Mouse (Mus musculus) MEL (cell line): ENCODE measurements around the gene B430306N03Rik. TPM values are rescaled to one million over a fixed set of nuclear protein-coding genes. Genes with fewer than 3 reads are reported as not detected.

ENCODE experiments used
- DNase-seq: peaks from one replicate; pipeline ENCODE4 v3.0.0; 2011; ENCODE audit warnings: low read depth, low spot score
- H3K27ac ChIP-seq: 2 replicates; pipeline ENCODE4 v1.5.1; 2012; ENCODE audit warnings: low read depth, mild to moderate bottlenecking, control low read depth, low read length, moderate library complexity; ENCODE audit not compliant: control insufficient read depth
- H3K27me3 ChIP-seq, 2 experiments: fragments of 150-350 bp in 1 of 2; sonication (generic) in 1 of 2; 2 replicates each; pipeline ENCODE4 v1.6.1; 2012; ENCODE audit warnings: low read length in 2 of 2, mild to moderate bottlenecking in 2 of 2, improper control_type of control experiment in 1 of 2, moderate library complexity in 1 of 2; ENCODE audit not compliant: insufficient read depth in 2 of 2, control insufficient read depth in 1 of 2
- H3K36me3 ChIP-seq, 2 experiments: 2 replicates each; pipeline ENCODE4 v1.6.1; 2012 to 2014; ENCODE audit warnings: low read length in 2 of 2, improper control_type of control experiment in 1 of 2, inconsistent platforms in 1 of 2, mild to moderate bottlenecking in 1 of 2; ENCODE audit not compliant: insufficient read depth in 2 of 2, control insufficient read depth in 1 of 2
- H3K4me1 ChIP-seq, 2 experiments: fragments of 150-350 bp in 1 of 2; sonication (generic) in 1 of 2; 2 replicates each; pipeline ENCODE4 v1.6.1; 2012; ENCODE audit warnings: low read length in 2 of 2, improper control_type of control experiment in 1 of 2, mild to moderate bottlenecking in 1 of 2; ENCODE audit not compliant: insufficient read depth in 2 of 2, control insufficient read depth in 1 of 2
- H3K4me3 ChIP-seq, 2 experiments: fragments of 150-350 bp in 1 of 2; sonication (generic) in 1 of 2; 2 replicates each; pipeline ENCODE4 v1.5.1; 2012; ENCODE audit warnings: low read depth in 2 of 2, low read length in 2 of 2, mild to moderate bottlenecking in 2 of 2, moderate library complexity in 2 of 2, control low read depth in 1 of 2, improper control_type of control experiment in 1 of 2; ENCODE audit not compliant: control insufficient read depth in 1 of 2, insufficient read depth in 1 of 2
- H3K79me2 ChIP-seq: 2 replicates; pipeline ENCODE4 v1.6.1; 2012; ENCODE audit warnings: mild to moderate bottlenecking, low read length, moderate library complexity; ENCODE audit not compliant: control insufficient read depth, poor library complexity, insufficient read depth
- H3K9ac ChIP-seq: 2 replicates; pipeline ENCODE4 v1.6.1; 2012; ENCODE audit warnings: low read depth, mild to moderate bottlenecking, control low read depth, low read length, moderate library complexity; ENCODE audit not compliant: control insufficient read depth, poor library complexity, severe bottlenecking
- H3K9me3 ChIP-seq: fragments of 150-350 bp; sonication (generic); replicated peaks from 2 replicates; pipeline ENCODE4 v1.6.1; 2012; ENCODE audit warnings: mild to moderate bottlenecking, low read length, improper control_type of control experiment, moderate library complexity; ENCODE audit not compliant: insufficient read depth
- CHD2 ChIP-seq: IDR thresholded peaks from 2 replicates; pipeline ENCODE4 v1.6.1; 2011; ENCODE audit warnings: low read length, improper control_type of control experiment
- CTCF ChIP-seq, 3 experiments: IDR thresholded peaks in 2 of 3; conservative IDR thresholded peaks in 1 of 3; 2 replicates each; pipeline ENCODE4 v1.5.1; 2011 to 2012; ENCODE audit warnings: low read length in 3 of 3, low read depth in 2 of 3, mild to moderate bottlenecking in 2 of 3, improper control_type of control experiment in 1 of 3, inconsistent platforms in 1 of 3, mixed read lengths in 1 of 3, moderate library complexity in 1 of 3; ENCODE audit not compliant: control insufficient read depth in 1 of 3, insufficient read depth in 1 of 3, poor library complexity in 1 of 3, severe bottlenecking in 1 of 3
- EP300 ChIP-seq, 2 experiments: IDR thresholded peaks; 2 replicates each; pipeline ENCODE4 v1.6.1; 2011; ENCODE audit warnings: improper control_type of control experiment in 2 of 2, low read length in 2 of 2, low read depth in 1 of 2, mild to moderate bottlenecking in 1 of 2
- GABPA ChIP-seq: IDR thresholded peaks from 2 replicates; pipeline ENCODE4 v1.6.1; 2012; ENCODE audit warnings: low read depth, mild to moderate bottlenecking, inconsistent platforms, low read length, improper control_type of control experiment, moderate library complexity
- HCFC1 ChIP-seq: IDR thresholded peaks from 2 replicates; pipeline ENCODE4 v1.6.1; 2012; ENCODE audit warnings: low read depth, mild to moderate bottlenecking, inconsistent platforms, low read length, improper control_type of control experiment, moderate library complexity
- JUND ChIP-seq: IDR thresholded peaks from 2 replicates; pipeline ENCODE4 v1.6.1; 2011; ENCODE audit warnings: low read depth, mild to moderate bottlenecking, improper control_type of control experiment, low read length
- MAX ChIP-seq: IDR thresholded peaks from 2 replicates; pipeline ENCODE4 v1.6.1; 2011; ENCODE audit warnings: low read length, improper control_type of control experiment
- MAZ ChIP-seq: IDR thresholded peaks from 2 replicates; pipeline ENCODE4 v1.6.1; 2012; ENCODE audit warnings: low read depth, mild to moderate bottlenecking, inconsistent platforms, low read length, improper control_type of control experiment
- MEF2A ChIP-seq: IDR thresholded peaks from 2 replicates; pipeline ENCODE4 v1.6.1; 2014; ENCODE audit warnings: low read depth, mild to moderate bottlenecking, inconsistent platforms, low read length, improper control_type of control experiment; ENCODE audit not compliant: poor library complexity, insufficient replicate concordance, severe bottlenecking; ENCODE audit errors: extremely low read depth
- MXI1 ChIP-seq: IDR thresholded peaks from 2 replicates; pipeline ENCODE4 v1.6.1; 2011; ENCODE audit warnings: mild to moderate bottlenecking, low read depth, low read length, improper control_type of control experiment
- MYC ChIP-seq: IDR thresholded peaks from 2 replicates; pipeline ENCODE4 v1.6.1; 2011; ENCODE audit warnings: low read depth, mild to moderate bottlenecking, low read length, improper control_type of control experiment, moderate library complexity
- POLR2AphosphoS5 ChIP-seq: IDR thresholded peaks from 2 replicates; pipeline ENCODE4 v1.6.1; 2012; ENCODE audit warnings: low read depth, borderline replicate concordance, mild to moderate bottlenecking, inconsistent platforms, low read length, moderate library complexity, mixed read lengths
- RAD21 ChIP-seq: IDR thresholded peaks from 2 replicates; pipeline ENCODE4 v1.6.1; 2011; ENCODE audit warnings: mild to moderate bottlenecking, low read depth, low read length, improper control_type of control experiment
- SIN3A ChIP-seq: IDR thresholded peaks from 2 replicates; pipeline ENCODE4 v1.6.1; 2012; ENCODE audit warnings: low read length, improper control_type of control experiment, inconsistent platforms
- SMC3 ChIP-seq: IDR thresholded peaks from 2 replicates; pipeline ENCODE4 v1.6.1; 2011; ENCODE audit warnings: low read depth, low read length, improper control_type of control experiment
- TBP ChIP-seq: IDR thresholded peaks from 2 replicates; pipeline ENCODE4 v1.8.0; 2011; ENCODE audit warnings: low read depth, low read length, improper control_type of control experiment
- USF1 ChIP-seq: IDR thresholded peaks from 2 replicates; pipeline ENCODE4 v1.6.1; 2014; ENCODE audit warnings: low read depth, mild to moderate bottlenecking, inconsistent platforms, low read length, improper control_type of control experiment, moderate library complexity
- USF2 ChIP-seq, 2 experiments: IDR thresholded peaks; 2 replicates each; pipeline ENCODE4 v1.6.1; 2011 to 2012; ENCODE audit warnings: improper control_type of control experiment in 2 of 2, low read length in 2 of 2, borderline replicate concordance in 1 of 2, inconsistent platforms in 1 of 2, low read depth in 1 of 2, mild to moderate bottlenecking in 1 of 2; ENCODE audit not compliant: insufficient read depth in 1 of 2
- ZC3H11A ChIP-seq: IDR thresholded peaks from 2 replicates; pipeline ENCODE4 v1.6.1; 2012; ENCODE audit warnings: low read depth, mild to moderate bottlenecking, inconsistent platforms, low read length, improper control_type of control experiment
- ZKSCAN1 ChIP-seq: IDR thresholded peaks from 2 replicates; pipeline ENCODE4 v1.6.1; 2012; ENCODE audit warnings: low read depth, mild to moderate bottlenecking, inconsistent platforms, low read length, improper control_type of control experiment, moderate library complexity
- ZNF384 ChIP-seq: IDR thresholded peaks from 2 replicates; pipeline ENCODE4 v1.6.1; 2012; ENCODE audit warnings: low read depth, mild to moderate bottlenecking, inconsistent platforms, low read length, improper control_type of control experiment
- polyA plus RNA-seq, 2 experiments: library from polyadenylated mRNA; stranded (reverse) in 1 of 2; unstranded in 1 of 2; fragments of >175 nt in 1 of 2; fragments of >200 nt in 1 of 2; gene quantifications; 2 replicates each; pipeline versions ENCODE4 v1.2.1 to v1.2.4; 2012; ENCODE audit warnings: low replicate concordance in 2 of 2, low read depth in 1 of 2; ENCODE audit not compliant: insufficient read length in 2 of 2, insufficient read depth in 1 of 2, missing spikeins in 1 of 2
- total RNA-seq: library from RNA; depleted of rRNA; stranded (reverse); fragments of 300-350 nt; gene quantifications from 2 replicates; pipeline ENCODE4 v1.2.3, GENCODE M21; 2012

Gene B430306N03Rik
- total and polyA plus RNA-seq, 3 experiments = 0.19 to 0.68 TPM; not detected in 1

- peaks cover 16 to 49% of the 10 kb centered on the region in 2 experiments for H3K4me1 ChIP-seq
- TF ChIP-seq EP300 (IDR thresholded peaks at IDR 0.05; ENCODE audit: low read depth in 1 of 2, low read length in 2 of 2) (peak in 1 of 2 experiments; percentile 25; a peak in 1 of 4 replicates), CHD2 (no peak), ZC3H11A (no peak), HCFC1 (no peak), MAZ (no peak)
- H3K27ac ChIP-seq = no peak overlapping the region
- H3K27me3 ChIP-seq = no peaks in the 10 kb centered on the region
- H3K9me3 ChIP-seq = no peaks in the 10 kb centered on the region
- no peaks in the 10 kb centered on the region for H3K79me2 ChIP-seq
- H3K4me3 ChIP-seq = no peak overlapping the region
- H3K36me3 ChIP-seq = peaks cover 0 to 55% of the 10 kb centered on the region in 2 experiments; a peak in 2 of 4 replicates
- H3K9ac ChIP-seq = no peak overlapping the region
- peak; percentile 68 for DNase-seq
These were observed 41.8 kb upstream of the B430306N03Rik start for GRCm38 (mm10) chr17:48274098-48274497.

GRCm38 (mm10) chr17:48274885-48275284, 41.1 kb upstream of the B430306N03Rik start:
- DNase-seq = peak; percentile 91
- H3K27ac ChIP-seq = no peak overlapping the region
- no peaks in the 10 kb centered on the region for H3K9me3 ChIP-seq
- no peak overlapping the region for H3K4me3 ChIP-seq
- peaks cover 21 to 48% of the 10 kb centered on the region in 2 experiments for H3K4me1 ChIP-seq
- TF ChIP-seq USF2 (IDR thresholded peaks at IDR 0.05; ENCODE audit: borderline replicate concordance in 1 of 2, insufficient read depth in 1 of 2, low read depth in 1 of 2, low read length in 2 of 2) = no peak
- peak; percentile 84 to 93 (median 90) for TF ChIP-seq CTCF (IDR thresholded peaks at IDR 0.05 in 2 of 3, conservative IDR thresholded peaks at IDR 0.05 in 1 of 3; ENCODE audit: control insufficient read depth in 1 of 3, insufficient read depth in 1 of 3, low read depth in 2 of 3, low read length in 3 of 3, poor library complexity in 1 of 3, severe bottlenecking in 1 of 3)
- peak; percentile 94 for TF ChIP-seq RAD21
- TF ChIP-seq MYC = 0 out of 2 replicates have a peak, but pooled peaks have one; percentile 44
- 0 out of 2 replicates have a peak, but pooled peaks have one; percentile 19 for TF ChIP-seq TBP
- no peak for TF ChIP-seq POLR2AphosphoS5
- peak; percentile 57 for TF ChIP-seq SIN3A
- no peak for TF ChIP-seq MAX
- no peak for TF ChIP-seq ZKSCAN1
- TF ChIP-seq ZNF384 = peak; percentile 50; the same call in 1 of the 2 replicates
- TF ChIP-seq MXI1 = no peak
- no peak for TF ChIP-seq JUND
- TF ChIP-seq GABPA = no peak
- peak; percentile 94 for TF ChIP-seq ZC3H11A
- no peak for TF ChIP-seq MEF2A
- no peak for TF ChIP-seq CHD2
- TF ChIP-seq EP300 (IDR thresholded peaks at IDR 0.05; ENCODE audit: low read depth in 1 of 2, low read length in 2 of 2) = 0 out of 4 replicates have a peak, but pooled peaks of 1 of the 2 experiments have one; percentile 21
- no peak for TF ChIP-seq USF1
- TF ChIP-seq SMC3 = peak; percentile 97
- H3K36me3 ChIP-seq = peaks cover 0 to 53% of the 10 kb centered on the region in 2 experiments; a peak in 2 of 4 replicates
- no peaks in the 10 kb centered on the region for H3K27me3 ChIP-seq
- H3K9ac ChIP-seq = no peak overlapping the region
- H3K79me2 ChIP-seq = no peaks in the 10 kb centered on the region
